Mouse (Mus musculus): ENCODE measurements around the gene Il1f10. TPM values are rescaled to one million over a fixed set of nuclear protein-coding genes. Genes with fewer than 3 reads are reported as not detected.

Il1f10 gene
- not detected for total RNA-seq (2023)

GRCm38 (mm10) chr2:24290896-24291295 lies at the start of gene Il1f10:
Gene Il1f10, plus strand, starts transcription at chr2:24291196.

DNA sequence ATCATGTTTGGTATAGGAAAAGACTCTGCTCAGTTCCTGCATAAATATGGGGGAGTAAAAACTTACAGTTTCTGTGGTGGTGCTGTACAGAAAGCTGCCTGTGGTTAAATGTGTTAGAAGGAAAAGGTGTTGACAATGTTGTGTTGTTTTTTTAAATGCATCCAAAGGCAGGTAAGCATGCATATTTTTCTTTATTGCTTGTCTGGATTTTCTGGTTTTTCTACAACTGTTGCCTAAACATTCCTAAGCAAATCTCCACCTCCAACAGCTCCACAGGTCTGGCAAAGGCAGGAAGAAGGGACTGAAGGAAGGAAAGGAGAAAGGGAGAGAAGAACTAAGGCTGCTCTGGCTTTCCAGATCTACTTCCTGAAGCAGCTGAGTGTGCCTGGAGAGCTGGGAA lies 14.3 kb upstream of the Il1f10 start, which contains the start of gene Il1f5:
TSS of gene Il1f5 (plus strand) at position 301 of the 400 bp plus-strand sequence.

DNA sequence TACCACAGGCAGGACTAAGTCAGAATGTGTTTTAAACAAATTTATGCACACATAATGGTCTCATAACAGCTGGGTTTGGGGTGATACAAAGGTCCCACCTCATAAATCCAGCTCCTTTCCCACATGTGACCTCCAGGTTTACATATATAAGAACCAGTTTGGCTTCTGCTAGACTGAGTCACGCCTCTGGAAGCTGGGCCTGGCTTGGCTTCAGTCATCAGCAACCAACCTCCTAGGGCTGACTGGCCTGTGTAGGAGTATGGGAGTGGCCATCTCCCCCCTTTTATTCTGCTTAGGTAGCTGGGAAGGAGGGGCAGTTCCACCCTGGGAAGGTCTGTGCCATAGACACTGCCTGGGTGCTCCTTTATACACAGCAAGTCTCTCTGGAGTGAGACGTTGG lies 45.5 kb downstream of the Il1f10 start, which contains the start of gene Il1rn:
TSS of gene Il1rn (plus strand) at position 309 of the 400 bp plus-strand sequence.

Other genes starting within 250 kb of the Il1f10 start
- gene Hnmt, start 241.8 kb upstream of the Il1f10 start, total RNA-seq (2023) = not detected
- gene Tbpl2, start 194.6 kb upstream of the Il1f10 start, total RNA-seq (2023) = not detected
- not detected for gene Il1f8, start 138.0 kb upstream of the Il1f10 start, total RNA-seq (2023)
- not detected for gene Il1f9, start 104.7 kb upstream of the Il1f10 start, total RNA-seq (2023)
- gene Il1f6, start 75.8 kb upstream of the Il1f10 start, total RNA-seq (2023) = not detected
- not detected for gene Il1f5, start 14.2 kb upstream of the Il1f10 start, total RNA-seq (2023)
- gene Il1rn, start 45.7 kb downstream of the Il1f10 start, total RNA-seq (2023) = under 1 TPM in 1 of 2 experiments, not detected in 1; 0.50 TPM
- 100 to 1,000 TPM; 193 to 213 TPM for gene Psd4, start 76.4 kb downstream of the Il1f10 start, total RNA-seq (2023)
- gene Pax8, start 184.4 kb downstream of the Il1f10 start, total RNA-seq (2023) = not detected